Mouse (Mus musculus) left cerebral cortex, postnatal 10 days (tissue): ENCODE data around the gene Slc9a9. TPM values are rescaled to one million over a fixed set of nuclear protein-coding genes. Genes with fewer than 3 reads are reported as not detected.

ENCODE experiments used
- DNase-seq, 2 experiments: peaks; one replicate each; pipeline ENCODE4 v3.0.0; 2021 to 2022; ENCODE audit warnings: low spot score in 2 of 2, mixed read lengths in 1 of 2; ENCODE audit errors: extremely low spot score in 1 of 2
- intact Hi-C: fragments of 180-260 bp; cut with DNase I; formaldehyde crosslinking; loops from one replicate; pipeline ENCODE4 v1.15.1; 2025
- total RNA-seq, 2 experiments: library from RNA; stranded (reverse); gene quantifications; 2 replicates each; pipeline ENCODE4 v1.2.3; 2021

Slc9a9 gene
- total RNA-seq, 2 experiments from 2014 or later: 13.8 to 15.5 TPM

- DNase-seq: no peak
- intact Hi-C loops: no loop called here
These were observed 488.2 kb downstream of the Slc9a9 start for GRCm38 (mm10) chr9:95157948-95158347.

GRCm38 (mm10) chr9:95158916-95159315 is 489.2 kb downstream of the Slc9a9 start:
- no peak for DNase-seq
- intact Hi-C loops: no loop called here

GRCm38 (mm10) chr9:95160575-95161300 is 491.0 kb downstream of the Slc9a9 start:
- no peak for DNase-seq
- intact Hi-C loops: no loop called here

GRCm38 (mm10) chr9:95161699-95162098 is 492.0 kb downstream of the Slc9a9 start:
- DNase-seq: no peak

GRCm38 (mm10) chr9:95166224-95166623 is 496.5 kb downstream of the Slc9a9 start:
- peak; percentile 39 to 40 for DNase-seq
- intact Hi-C loops: no loop called here

More at GRCm38 (mm10) chr9:95161699-95162098, 492.0 kb downstream of the Slc9a9 start:
- intact Hi-C loops: no loop called here

- intact Hi-C loops: no loop called here
- no peak for DNase-seq
These were observed 498.1 kb downstream of the Slc9a9 start for GRCm38 (mm10) chr9:95167806-95168205.

- DNase-seq: peak; percentile 34 to 63
- intact Hi-C loops: no loop called here
These were observed 498.8 kb downstream of the Slc9a9 start for GRCm38 (mm10) chr9:95168487-95169008.

GRCm38 (mm10) chr9:95178170-95178569 is 508.5 kb downstream of the Slc9a9 start:
- intact Hi-C loops: no loop called here
- no peak for DNase-seq

GRCm38 (mm10) chr9:95180005-95180404 is 510.3 kb downstream of the Slc9a9 start:
- intact Hi-C loops: loop anchor here (10.0 kb wide), 1 partner anchor 225 kb away; the partner anchor contains the start of gene Chst2
- no peak for DNase-seq

- intact Hi-C loops: loop anchor here (10.0 kb wide), 1 partner anchor 224 kb away; the partner anchor contains the start of gene Chst2
- no peak for DNase-seq
These were observed 510.9 kb downstream of the Slc9a9 start for GRCm38 (mm10) chr9:95180569-95180968.

GRCm38 (mm10) chr9:95181241-95182043 is 511.7 kb downstream of the Slc9a9 start:
- intact Hi-C loops: loop anchor here (10.0 kb wide), 1 partner anchor 223 kb away; the partner anchor contains the start of gene Chst2
- DNase-seq: no peak

- no peak for DNase-seq
- intact Hi-C loops: loop anchor here (10.0 kb wide), 1 partner anchor 223 kb away; the partner anchor contains the start of gene Chst2
These were observed 512.6 kb downstream of the Slc9a9 start for GRCm38 (mm10) chr9:95182272-95182671.

GRCm38 (mm10) chr9:95184453-95184852 is 514.7 kb downstream of the Slc9a9 start:
- intact Hi-C loops: loop anchor here (10.0 kb wide), 1 partner anchor 220 kb away; the partner anchor contains the start of gene Chst2
- no peak for DNase-seq

- DNase-seq: no peak
- intact Hi-C loops: loop anchor here (10.0 kb wide), 1 partner anchor 219 kb away; the partner anchor contains the start of gene Chst2
These were observed 516.1 kb downstream of the Slc9a9 start for GRCm38 (mm10) chr9:95185840-95186239.

GRCm38 (mm10) chr9:95186386-95187289 is 516.9 kb downstream of the Slc9a9 start:
- intact Hi-C loops: loop anchor here (10.0 kb wide), 1 partner anchor 218 kb away; the partner anchor contains the start of gene Chst2
- DNase-seq: peak in 1 of 2 experiments; percentile 66

GRCm38 (mm10) chr9:95188362-95189217 is 518.9 kb downstream of the Slc9a9 start:
- peak in 1 of 2 experiments; percentile 30 for DNase-seq
- intact Hi-C loops: loop anchor here (10.0 kb wide), 1 partner anchor 216 kb away; the partner anchor contains the start of gene Chst2

- intact Hi-C loops: loop anchor here (10.0 kb wide), 1 partner anchor 216 kb away; the partner anchor contains the start of gene Chst2
- DNase-seq: no peak
These were observed 519.5 kb downstream of the Slc9a9 start for GRCm38 (mm10) chr9:95189218-95189605.
